Comparison of ENCODE assay signal across 11 mouse cellular contexts in the genomic region with DNA sequence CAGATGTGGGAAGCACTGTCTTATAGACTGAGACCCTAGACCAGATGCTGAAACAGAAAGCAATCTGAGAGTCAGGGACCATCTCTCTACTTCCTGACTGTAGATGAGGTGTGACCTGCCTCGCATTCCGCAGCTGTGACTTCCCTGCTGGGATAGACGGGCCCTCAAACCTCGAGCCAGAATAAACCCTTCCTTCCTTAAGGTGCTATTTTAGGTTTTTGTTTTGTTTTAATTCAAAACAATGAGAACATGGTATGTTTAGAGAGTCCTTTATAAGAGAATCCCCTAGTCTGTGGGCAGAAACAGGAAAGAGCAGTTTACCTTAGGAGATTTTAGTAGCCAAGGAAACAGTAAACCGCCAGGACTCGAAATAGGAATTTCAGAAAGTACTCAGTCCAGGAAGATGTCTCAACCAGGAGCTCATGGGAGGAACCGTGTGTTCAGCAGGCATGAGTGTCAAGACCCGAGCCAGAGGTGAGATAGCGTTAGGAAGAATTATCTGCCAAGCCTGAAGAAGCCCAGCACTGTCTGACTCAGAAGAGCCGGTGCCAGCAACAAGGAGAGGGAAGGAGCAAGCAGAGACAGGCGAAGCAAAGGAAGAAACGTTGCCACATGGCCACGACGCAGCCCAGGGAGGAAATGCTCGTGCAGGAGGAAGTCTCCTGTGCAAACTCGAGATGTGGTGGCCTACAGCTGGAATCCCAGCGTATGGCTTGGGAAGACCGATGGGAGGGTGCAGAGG. TPM values are rescaled to one million over a fixed set of nuclear protein-coding genes. Genes with fewer than 3 reads are reported as not detected.
DNase-seq lines count a peak whose midpoint lies in the region; ATAC-seq lines count a peak whose summit lies in the region.
"Had no signal": no experiment of that assay in that cellular context is flagged by ENCODE, and none has a peak within 500 bp of the region (broad histone marks: within the 10 kb centered on the region; RNA-seq: fewer than 3 reads in every experiment).

No protein-coding gene starts in this region.

- H3K4me3 ChIP-seq in liver, embryonic 12.5 days, result no peak overlapping the region
- no peak overlapping the region for H3K4me3 ChIP-seq in midbrain, embryonic 14.5 days (replicated peaks; ENCODE audit: low read depth, low read length)
- H3K4me3 ChIP-seq: erythroblast, embryonic 14.5 days had no signal

- no peak overlapping the region for H3K4me2 ChIP-seq in liver, embryonic 12.5 days
- no peak overlapping the region for H3K4me2 ChIP-seq in midbrain, embryonic 14.5 days (ENCODE audit: low read length)

- peak; percentile 50; the same call in 1 of the 2 replicates for ATAC-seq in liver, embryonic 12.5 days
- ATAC-seq in midbrain, embryonic 14.5 days (ENCODE audit: low FRiP score, low TSS enrichment), result no peak

- H3K4me1 ChIP-seq in liver, embryonic 12.5 days, result peaks cover 37% of the 10 kb centered on the region
- no peaks in the 10 kb centered on the region for H3K4me1 ChIP-seq in midbrain, embryonic 14.5 days (ENCODE audit: control insufficient read depth, insufficient read depth, low read length)

- H3K27me3 ChIP-seq in liver, embryonic 12.5 days (replicated peaks), result peaks cover 5% of the 10 kb centered on the region; the same call in 1 of the 2 replicates
- no peaks in the 10 kb centered on the region for H3K27me3 ChIP-seq in midbrain, embryonic 14.5 days (ENCODE audit: control insufficient read depth, insufficient read depth, low read length)

- peak; percentile 34 for DNase-seq in adrenal gland, adult 2 months
- DNase-seq in adrenal gland, postnatal 4 days (ENCODE audit: low spot score in 2 of 2), result no peak
- DNase-seq in kidney, postnatal 10 days, result peak; percentile 24
- no peak for DNase-seq in kidney, adult 11 months
- DNase-seq in naive thymus-derived CD4-positive, alpha-beta T cell, adult 2 months (ENCODE audit: low read depth), result peak; percentile 36
- DNase-seq in ovary, postnatal 14 days (ENCODE audit: low spot score), result no peak
- DNase-seq in midbrain, embryonic 14.5 days, result no peak
- DNase-seq: adrenal gland, adult 8-10 months had no signal

- H3K36me3 ChIP-seq in liver, embryonic 12.5 days, result no peaks in the 10 kb centered on the region
- no peaks in the 10 kb centered on the region for H3K36me3 ChIP-seq in midbrain, embryonic 14.5 days (ENCODE audit: control insufficient read depth, insufficient read depth, low read length)

- no peak overlapping the region for H3K9ac ChIP-seq in liver, embryonic 12.5 days
- no peak overlapping the region for H3K9ac ChIP-seq in midbrain, embryonic 14.5 days (replicated peaks; ENCODE audit: low read length)

- H3K27ac ChIP-seq in liver, embryonic 12.5 days, result peak overlapping the region; percentile 57; the same call in 1 of the 2 replicates
- no peak overlapping the region for H3K27ac ChIP-seq in midbrain, embryonic 14.5 days (replicated peaks; ENCODE audit: low read depth, low read length)

- WGBS in liver, embryonic 12.5 days (ENCODE audit: insufficient replicate concordance), result 31% methylated on average over 18 of the region's 18 CpGs
- WGBS in midbrain, embryonic 14.5 days, result 84% methylated on average over 18 of the region's 18 CpGs

- H3K9me3 ChIP-seq in liver, embryonic 12.5 days (replicated peaks), result no peaks in the 10 kb centered on the region
- H3K9me3 ChIP-seq in midbrain, embryonic 14.5 days (ENCODE audit: control insufficient read depth, low read length), result no peaks in the 10 kb centered on the region

RNA-seq across cellular contexts. Expression of a gene that starts 24.8 kb away (rescaled TPM):
- not detected for total RNA-seq in adrenal gland, adult 2 months (2021)
- polyA plus RNA-seq in adrenal gland, adult 2 months (2012; rRNA removed), result not detected in 2 replicates
- total RNA-seq in adrenal gland, postnatal 4 days (2021), result not detected
- polyA plus RNA-seq in liver, embryonic 12.5 days (2016; fragmentation: Nextera tagmentation; extraction: Ambion mirVana), result not detected in 2 replicates
- polyA plus RNA-seq in midbrain, embryonic 14.5 days (2014; fragmentation: Nextera tagmentation; extraction: Ambion mirVana), result not detected in 2 replicates
- total RNA-seq: adrenal gland, adult 8-10 months; liver, adult 2 months had no signal
- polyA plus RNA-seq: erythroblast, embryonic 14.5 days; liver, adult 2 months had no signal

RNA-seq across cellular contexts. Expression of a gene that starts 27.6 kb away (rescaled TPM):
- not detected for total RNA-seq in adrenal gland, adult 2 months (2021)
- not detected in 2 replicates for polyA plus RNA-seq in adrenal gland, adult 2 months (2012; rRNA removed)
- total RNA-seq in adrenal gland, postnatal 4 days (2021), result not detected
- polyA plus RNA-seq in liver, embryonic 12.5 days (2016; fragmentation: Nextera tagmentation; extraction: Ambion mirVana), result not detected in 2 replicates
- polyA plus RNA-seq in midbrain, embryonic 14.5 days (2014; fragmentation: Nextera tagmentation; extraction: Ambion mirVana), result 0.38 TPM in 1 of 2 replicates, not detected in the other
- total RNA-seq: adrenal gland, adult 8-10 months; liver, adult 2 months had no signal
- polyA plus RNA-seq: erythroblast, embryonic 14.5 days; liver, adult 2 months had no signal

RNA-seq across cellular contexts. Expression of a gene that starts 43.4 kb away (rescaled TPM):
- total RNA-seq in adrenal gland, adult 2 months (2021), result 10 to 100 TPM; 52.7 to 54.5 TPM
- 25.7 and 33.3 TPM in 2 replicates for polyA plus RNA-seq in adrenal gland, adult 2 months (2012; rRNA removed)
- total RNA-seq in adrenal gland, postnatal 4 days (2021), result 10 to 100 TPM; 47.0 to 48.7 TPM
- polyA plus RNA-seq in liver, embryonic 12.5 days (2016; fragmentation: Nextera tagmentation; extraction: Ambion mirVana), result 76.7 and 78.3 TPM in 2 replicates
- 32.4 and 43.7 TPM in 2 replicates for polyA plus RNA-seq in midbrain, embryonic 14.5 days (2014; fragmentation: Nextera tagmentation; extraction: Ambion mirVana)

Comparison
In these comparisons a context has a peak if more than half of its experiments do, and no peak if none do; other contexts are left out.
1. DNase-seq: peak in adrenal gland, adult 2 months (single experiment), kidney, postnatal 10 days (single experiment) and naive thymus-derived CD4-positive, alpha-beta T cell, adult 2 months (single experiment); none in adrenal gland, postnatal 4 days (0 of 2), kidney, adult 11 months (single experiment), ovary, postnatal 14 days (single experiment) and midbrain, embryonic 14.5 days (single experiment).